Mouse (Mus musculus) E14TG2a.4 (cell line): ENCODE results near the gene Mboat2.

Experiments
- CTCF ChIP-seq: conservative IDR thresholded peaks from 2 replicates; pipeline ENCODE4 v1.5.1; 2014; ENCODE audit warnings: low read length
- POU5F1 ChIP-seq: IDR thresholded peaks from 2 replicates; pipeline ENCODE4 v1.6.1; 2014; ENCODE audit warnings: low read length, borderline replicate concordance

DNA sequence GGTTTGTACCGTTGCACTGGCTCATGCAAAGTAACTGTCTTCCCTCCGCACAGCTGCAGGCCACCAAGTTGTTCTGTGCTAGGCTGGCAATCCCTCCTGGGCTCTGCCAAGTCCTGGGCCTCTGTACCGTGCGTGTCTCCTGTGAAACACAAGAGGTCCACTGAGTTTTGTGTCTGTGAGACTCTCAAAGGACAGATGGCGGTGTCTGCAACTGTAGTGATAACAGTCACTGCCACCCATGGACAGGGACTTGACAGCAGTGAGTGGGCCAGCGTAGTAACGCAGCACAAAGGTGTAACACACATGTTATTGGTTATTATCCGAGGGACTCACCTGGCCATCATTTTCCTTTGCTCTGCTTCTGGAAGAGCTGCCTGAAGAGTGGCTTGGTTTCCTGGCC lies 108.7 kb downstream of the Mboat2 start:
- no peak for TF ChIP-seq CTCF
- no peak for TF ChIP-seq POU5F1
